Mouse (Mus musculus) midbrain, embryonic 11.5 days (tissue): ENCODE data around the gene Ms4a14. TPM values are rescaled to one million over a fixed set of nuclear protein-coding genes. Genes with fewer than 3 reads are reported as not detected.

Source experiments
- ATAC-seq: fragments of 200-750 bp; cut with Nextera tagmentation; 2 replicates; pipeline ENCODE4 v1.8.0; 2017; ENCODE audit warnings: moderate TSS enrichment, moderate library complexity; ENCODE audit not compliant: low FRiP score
- DNase-seq: peaks from one replicate; pipeline ENCODE4 v3.0.0; 2015; ENCODE audit warnings: low spot score; ENCODE audit errors: missing footprints
- H3K27ac ChIP-seq: fragments of 300-500 bp; sonication (generic); 2 replicates; pipeline ENCODE4 v1.5.1; 2014; ENCODE audit warnings: low read depth, low read length
- H3K27me3 ChIP-seq: fragments of 300-500 bp; sonication (generic); 2 replicates; pipeline ENCODE4 v1.6.1; 2014; ENCODE audit warnings: mild to moderate bottlenecking, low read length, moderate library complexity, mixed read lengths; ENCODE audit not compliant: control insufficient read depth, insufficient read depth
- H3K36me3 ChIP-seq: fragments of 300-500 bp; sonication (generic); 2 replicates; pipeline ENCODE4 v1.6.1; 2014; ENCODE audit warnings: mild to moderate bottlenecking, low read length, moderate library complexity, mixed read lengths; ENCODE audit not compliant: control insufficient read depth, insufficient read depth
- H3K4me1 ChIP-seq: fragments of 300-500 bp; sonication (generic); 2 replicates; pipeline ENCODE4 v1.6.1; 2014; ENCODE audit warnings: low read length; ENCODE audit not compliant: control insufficient read depth, insufficient read depth
- H3K4me2 ChIP-seq: fragments of 300-500 bp; sonication (generic); 2 replicates; pipeline ENCODE4 v1.6.1; 2014; ENCODE audit warnings: mild to moderate bottlenecking, moderate library complexity
- H3K4me3 ChIP-seq: fragments of 300-500 bp; sonication (generic); 2 replicates; pipeline ENCODE4 v1.5.1; 2014; ENCODE audit warnings: low read depth, low read length
- H3K9ac ChIP-seq: fragments of 300-500 bp; sonication (generic); 2 replicates; pipeline ENCODE4 v1.6.1; 2014; ENCODE audit warnings: low read length
- H3K9me3 ChIP-seq: fragments of 300-500 bp; sonication (generic); 2 replicates; pipeline ENCODE4 v1.6.1; 2016; ENCODE audit warnings: low read length; ENCODE audit not compliant: control insufficient read depth
- WGBS: fragments of 180-500 bp; shearing (Covaris S2); extraction: QIAGEN DNeasy Blood & Tissue Kit; methylation state at CpG from one replicate; pipeline ENCODE4 v1.1.7; 2014; 5-methylcytosine and 5-hydroxymethylcytosine counted together
- polyA plus RNA-seq: library from polyadenylated mRNA; unstranded; fragments of >200 nt; fragmentation: Nextera tagmentation; extraction: Ambion mirVana; gene quantifications from 2 replicates; pipeline ENCODE4 v1.2.1, GENCODE M21; 2014

Ms4a14 gene
- polyA plus RNA-seq, result 0.14 TPM in 1 of 2 replicates, not detected in the other

DNA sequence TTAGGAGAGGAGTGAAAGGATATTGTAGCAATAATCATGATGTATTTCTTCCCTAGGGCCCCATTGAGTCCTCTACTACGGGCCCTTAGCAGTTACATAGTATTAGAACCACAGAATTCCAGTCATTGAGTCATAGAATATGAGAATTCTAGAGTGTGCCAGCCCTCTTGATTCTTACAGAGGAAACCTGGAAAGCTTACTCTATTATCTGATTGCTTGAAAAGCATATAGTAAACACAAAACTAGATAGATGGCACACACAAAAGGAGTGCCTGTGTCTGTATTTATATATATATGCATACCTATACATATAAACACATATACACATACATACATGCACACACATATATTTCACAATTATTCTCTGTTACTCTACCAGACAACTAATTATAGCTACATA, at the start of gene Ms4a14:
Gene Ms4a14 (minus strand): TSS at position 101 of the 400 bp plus-strand sequence.
- WGBS, result 73% methylated on average over 1 of the region's 1 CpGs

GRCm38 (mm10) chr19:11362002-11362401, 47.7 kb upstream of the Ms4a14 start:
- H3K27me3 ChIP-seq, result no peaks in the 10 kb centered on the region
- H3K4me2 ChIP-seq, result no peak overlapping the region
- H3K36me3 ChIP-seq, result no peaks in the 10 kb centered on the region
- H3K9ac ChIP-seq, result no peak overlapping the region
- no peak overlapping the region for H3K4me3 ChIP-seq
- ATAC-seq (no peak), DNase-seq (no peak)
- H3K9me3 ChIP-seq, result no peaks in the 10 kb centered on the region
- H3K4me1 ChIP-seq, result no peaks in the 10 kb centered on the region
- H3K27ac ChIP-seq, result no peak overlapping the region

More for the DNA sequence above, at the start of gene Ms4a14:
- H3K9ac ChIP-seq, result no peak within 1 kb of the TSS
- no peaks in the 10 kb centered on the region for H3K27me3 ChIP-seq
- no peak within 1 kb of the TSS for H3K27ac ChIP-seq
- no peaks in the 10 kb centered on the region for H3K4me1 ChIP-seq
- H3K4me2 ChIP-seq, result no peak within 1 kb of the TSS
- DNase-seq (no peak), ATAC-seq (no peak)
- no peaks in the 10 kb centered on the region for H3K9me3 ChIP-seq
- H3K4me3 ChIP-seq, result no peak within 1 kb of the TSS
- H3K36me3 ChIP-seq, result no peaks in the 10 kb centered on the region

- Histone ChIP-seq H3K27me3 (no peaks in the 10 kb centered on the region), H3K27ac (no peak overlapping the region), H3K4me2 (no peak overlapping the region), H3K9me3 (no peaks in the 10 kb centered on the region), H3K9ac (no peak overlapping the region), H3K4me3 (no peak overlapping the region), H3K36me3 (no peaks in the 10 kb centered on the region), H3K4me1 (no peaks in the 10 kb centered on the region)
- ATAC-seq (no peak), DNase-seq (no peak)
- 72% methylated on average over 3 of the region's 3 CpGs for WGBS
Measured at GRCm38 (mm10) chr19:11360106-11360505, 45.9 kb upstream of the Ms4a14 start.

- WGBS, result 86% methylated on average over 7 of the region's 7 CpGs
- no peak overlapping the region for H3K4me3 ChIP-seq
- H3K4me1 ChIP-seq, result no peaks in the 10 kb centered on the region
- DNase-seq (no peak), ATAC-seq (no peak)
- H3K4me2 ChIP-seq, result no peak overlapping the region
- no peaks in the 10 kb centered on the region for H3K9me3 ChIP-seq
- no peaks in the 10 kb centered on the region for H3K27me3 ChIP-seq
- H3K27ac ChIP-seq, result no peak overlapping the region
- no peaks in the 10 kb centered on the region for H3K36me3 ChIP-seq
- H3K9ac ChIP-seq, result no peak overlapping the region
Measured at GRCm38 (mm10) chr19:11355730-11356129, 41.5 kb upstream of the Ms4a14 start.

- Histone ChIP-seq H3K27me3 (no peaks in the 10 kb centered on the region), H3K4me1 (no peaks in the 10 kb centered on the region), H3K27ac (no peak overlapping the region), H3K4me2 (no peak overlapping the region), H3K9ac (no peak overlapping the region), H3K4me3 (no peak overlapping the region), H3K36me3 (no peaks in the 10 kb centered on the region), H3K9me3 (no peaks in the 10 kb centered on the region)
- 56% methylated on average over 3 of the region's 3 CpGs for WGBS
- ATAC-seq (no peak), DNase-seq (no peak)
Measured at GRCm38 (mm10) chr19:11351878-11352277, 37.6 kb upstream of the Ms4a14 start.

DNA sequence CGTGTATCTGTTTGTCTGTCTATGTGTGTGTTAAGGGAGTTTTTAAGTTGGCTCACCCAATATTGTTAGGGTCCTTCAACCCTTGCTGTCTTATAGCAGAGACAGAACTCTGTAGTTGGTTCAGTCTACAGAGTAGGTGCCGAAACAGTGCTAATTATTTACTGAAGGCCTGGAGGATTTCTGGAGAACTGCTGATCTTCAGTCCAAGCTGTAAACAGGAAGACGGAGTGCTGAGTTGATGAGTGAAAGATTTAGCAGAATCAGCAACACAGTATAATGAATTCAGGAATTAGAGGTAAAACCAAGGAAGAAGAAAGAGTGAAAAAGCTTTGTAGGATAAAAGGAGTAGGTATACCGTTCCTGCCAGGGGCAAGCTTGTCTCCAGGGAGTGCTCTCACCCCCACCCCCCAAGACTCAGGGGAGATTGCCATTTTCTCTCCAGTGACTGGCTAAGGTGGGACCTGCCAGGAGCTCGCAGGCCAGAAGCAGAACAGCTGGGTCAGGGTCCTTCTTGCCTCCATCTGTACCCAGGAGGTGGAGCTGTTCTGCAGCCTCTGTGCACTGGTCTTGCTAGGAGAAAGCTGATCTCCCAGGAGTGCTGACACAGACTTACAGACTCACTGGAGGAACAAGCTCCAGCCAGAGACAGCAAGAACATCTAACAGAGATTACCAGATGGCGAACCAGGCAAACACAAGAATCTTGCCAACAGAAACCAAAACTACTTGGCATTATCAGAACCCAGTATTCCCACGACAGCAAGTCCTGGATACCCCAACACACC, 35.6 kb upstream of the Ms4a14 start:
- no peak overlapping the region for H3K27ac ChIP-seq
- H3K27me3 ChIP-seq, result no peaks in the 10 kb centered on the region
- H3K4me1 ChIP-seq, result no peaks in the 10 kb centered on the region
- WGBS, result 61% methylated on average over 7 of the region's 7 CpGs
- H3K4me3 ChIP-seq, result no peak overlapping the region
- no peaks in the 10 kb centered on the region for H3K36me3 ChIP-seq
- ATAC-seq (no peak), DNase-seq (no peak)
- H3K9ac ChIP-seq, result no peak overlapping the region
- no peak overlapping the region for H3K4me2 ChIP-seq
- no peaks in the 10 kb centered on the region for H3K9me3 ChIP-seq

- H3K4me1 ChIP-seq, result no peaks in the 10 kb centered on the region
- H3K9me3 ChIP-seq, result no peaks in the 10 kb centered on the region
- no peak for DNase-seq
- H3K27ac ChIP-seq, result no peak overlapping the region
- no peaks in the 10 kb centered on the region for H3K36me3 ChIP-seq
- H3K9ac ChIP-seq, result no peak overlapping the region
- no peak overlapping the region for H3K4me2 ChIP-seq
- ATAC-seq, result no peak
- H3K27me3 ChIP-seq, result no peaks in the 10 kb centered on the region
- H3K4me3 ChIP-seq, result no peak overlapping the region
Measured at GRCm38 (mm10) chr19:11343992-11344391, 29.7 kb upstream of the Ms4a14 start.

GRCm38 (mm10) chr19:11343147-11343546, 28.9 kb upstream of the Ms4a14 start:
- no peaks in the 10 kb centered on the region for H3K27me3 ChIP-seq
- DNase-seq (no peak), ATAC-seq (no peak)
- no peaks in the 10 kb centered on the region for H3K4me1 ChIP-seq
- no peaks in the 10 kb centered on the region for H3K9me3 ChIP-seq
- H3K4me3 ChIP-seq, result no peak overlapping the region
- no peak overlapping the region for H3K9ac ChIP-seq
- H3K4me2 ChIP-seq, result no peak overlapping the region
- H3K27ac ChIP-seq, result no peak overlapping the region
- H3K36me3 ChIP-seq, result no peaks in the 10 kb centered on the region

DNA sequence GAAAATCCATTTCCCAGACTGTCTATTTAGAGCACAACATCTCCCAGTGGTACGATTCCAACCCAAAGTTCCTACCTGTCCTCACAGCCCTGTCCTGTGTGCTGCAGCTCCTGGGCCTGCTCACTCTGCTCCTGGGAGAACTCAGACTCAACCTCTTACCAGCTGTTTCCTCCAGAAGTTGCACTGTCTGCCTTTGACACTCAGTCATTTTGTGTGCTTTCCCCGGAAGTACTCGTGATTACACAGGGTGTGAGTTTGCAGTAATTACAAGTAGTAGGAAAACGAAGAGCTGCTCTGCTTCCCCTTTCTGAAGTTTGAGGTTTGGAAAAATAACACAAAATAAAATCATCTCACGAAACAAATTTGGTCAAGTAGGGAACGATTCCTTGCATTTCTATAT, 21.7 kb upstream of the Ms4a14 start, which contains the start of gene Ms4a7:
Gene Ms4a7 (minus strand): TSS at position 215 of the 400 bp plus-strand sequence.
- no peak within 1 kb of the TSS for H3K4me2 ChIP-seq
- 90% methylated on average over 6 of the region's 6 CpGs for WGBS
- DNase-seq (no peak), ATAC-seq (no peak)
- no peaks in the 10 kb centered on the region for H3K27me3 ChIP-seq
- H3K4me1 ChIP-seq, result no peaks in the 10 kb centered on the region
- no peak within 1 kb of the TSS for H3K4me3 ChIP-seq
- H3K9ac ChIP-seq, result no peak within 1 kb of the TSS
- no peaks in the 10 kb centered on the region for H3K9me3 ChIP-seq
- no peaks in the 10 kb centered on the region for H3K36me3 ChIP-seq
- H3K27ac ChIP-seq, result no peak within 1 kb of the TSS
